Mouse (Mus musculus) ES-Bruce4 (cell line): ENCODE measurements around the gene Asic4.

ENCODE experiments used
- CTCF ChIP-seq: IDR thresholded peaks from one replicate; pipeline ENCODE4 v1.8.1; 2011; ENCODE audit warnings: low read depth, low read length
- POLR2A ChIP-seq: IDR thresholded peaks from one replicate; pipeline ENCODE4 v1.8.1; 2011; ENCODE audit warnings: low read length; ENCODE audit not compliant: insufficient read depth

DNA sequence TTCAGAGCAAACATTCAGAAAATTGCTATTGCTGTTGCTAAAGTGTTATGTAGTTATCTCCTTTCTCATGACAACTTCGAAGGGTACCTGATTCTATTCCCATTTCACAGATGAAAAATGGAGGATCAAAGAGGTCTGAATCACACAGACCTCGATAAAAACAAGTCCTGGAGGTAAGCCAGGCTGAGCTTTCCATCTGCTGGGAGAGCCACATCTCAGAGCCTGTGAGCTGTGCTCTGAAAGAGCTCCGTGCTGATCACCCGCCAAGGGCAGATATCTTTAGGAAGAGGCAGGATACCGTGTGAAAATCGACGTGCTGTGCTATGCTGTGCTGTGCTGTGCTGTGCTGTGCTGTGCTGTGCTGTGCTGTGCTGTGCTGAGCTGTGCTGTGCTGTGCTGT is 10.1 kb downstream of the Asic4 start:
- TF ChIP-seq POLR2A (no peak), CTCF (no peak)
